Mouse (Mus musculus) embryonic facial prominence, embryonic 14.5 days (tissue): ENCODE measurements around the gene Ndfip2. TPM values are rescaled to one million over a fixed set of nuclear protein-coding genes. Genes with fewer than 3 reads are reported as not detected.
A peak's percentile ranks its signal among the peaks of the same experiment; 100 is the strongest.

Source experiments
- ATAC-seq: fragments of 200-750 bp; cut with Nextera tagmentation; 2 replicates; pipeline ENCODE4 v1.8.0; 2017; ENCODE audit warnings: low read depth, moderate number of reproducible peaks, moderate TSS enrichment
- DNase-seq: peaks from one replicate; pipeline ENCODE4 v3.0.0-alpha.2; 2015; ENCODE audit warnings: low spot score
- H3K27ac ChIP-seq: fragments of 300-500 bp; sonication (generic); replicated peaks from 2 replicates; pipeline ENCODE4 v1.5.1; 2014; ENCODE audit warnings: low read depth, mild to moderate bottlenecking, low read length, moderate library complexity
- H3K27me3 ChIP-seq: fragments of 300-500 bp; sonication (generic); replicated peaks from 2 replicates; pipeline ENCODE4 v1.6.1; 2014; ENCODE audit warnings: low read length; ENCODE audit not compliant: control insufficient read depth, insufficient read depth
- H3K36me3 ChIP-seq: fragments of 300-500 bp; sonication (generic); 2 replicates; pipeline ENCODE4 v1.6.1; 2014; ENCODE audit warnings: low read length, mixed read lengths; ENCODE audit not compliant: control insufficient read depth, insufficient read depth
- H3K4me1 ChIP-seq: fragments of 300-500 bp; sonication (generic); 2 replicates; pipeline ENCODE4 v1.6.1; 2014; ENCODE audit warnings: antibody characterized with exemption, low read length; ENCODE audit not compliant: control insufficient read depth, insufficient read depth
- H3K4me2 ChIP-seq: fragments of 300-500 bp; sonication (generic); 2 replicates; pipeline ENCODE4 v1.6.1; 2014; ENCODE audit warnings: low read depth, mild to moderate bottlenecking, low read length, moderate library complexity, mixed read lengths
- H3K4me3 ChIP-seq: fragments of 300-500 bp; sonication (generic); 2 replicates; pipeline ENCODE4 v1.5.1; 2014; ENCODE audit warnings: low read depth, mild to moderate bottlenecking, low read length
- H3K9ac ChIP-seq: fragments of 300-500 bp; sonication (generic); 2 replicates; pipeline ENCODE4 v1.6.1; 2014; ENCODE audit warnings: low read depth, mild to moderate bottlenecking, low read length, moderate library complexity, mixed read lengths
- H3K9me3 ChIP-seq: fragments of 300-500 bp; sonication (generic); 2 replicates; pipeline ENCODE4 v1.6.1; 2016; ENCODE audit warnings: low read length; ENCODE audit not compliant: control insufficient read depth
- WGBS: fragments of 180-500 bp; shearing (Covaris S2); extraction: QIAGEN DNeasy Blood & Tissue Kit; methylation state at CpG from one replicate; pipeline ENCODE4 v1.1.7; 2014; 5-methylcytosine and 5-hydroxymethylcytosine counted together
- polyA plus RNA-seq: library from polyadenylated mRNA; unstranded; fragments of >200 nt; fragmentation: Nextera tagmentation; extraction: Ambion mirVana; gene quantifications from 2 replicates; pipeline ENCODE4 v1.2.1, GENCODE M21; 2014

The Ndfip2 gene
- polyA plus RNA-seq, 1 experiment from 2014 or later, result 60.9 TPM

DNA sequence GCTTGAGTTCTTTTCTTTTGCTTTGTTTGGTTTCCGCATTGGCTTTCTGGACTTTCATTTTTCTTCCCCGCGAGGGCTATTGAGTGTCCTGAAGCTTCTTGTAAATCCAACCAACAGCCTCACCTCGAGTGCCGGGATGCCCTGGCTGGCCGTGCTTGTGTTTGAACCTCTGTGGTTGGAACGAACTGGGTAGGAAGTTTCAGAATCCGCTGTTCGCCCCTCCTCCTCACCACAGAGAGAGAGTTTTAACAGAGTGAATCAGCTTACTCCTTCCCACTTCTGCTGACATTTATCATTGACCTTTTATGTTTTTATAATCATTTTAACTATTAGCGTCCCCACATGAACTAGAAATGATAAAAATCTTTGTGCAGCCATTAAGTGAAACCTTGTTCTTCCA is 18.3 kb upstream of the Ndfip2 start:
- Histone ChIP-seq H3K27me3 (no peaks in the 10 kb centered on the region), H3K9ac (no peak overlapping the region), H3K27ac (no peak overlapping the region), H3K9me3 (no peaks in the 10 kb centered on the region), H3K4me3 (no peak overlapping the region), H3K4me2 (no peak overlapping the region), H3K4me1 (no peaks in the 10 kb centered on the region), H3K36me3 (no peaks in the 10 kb centered on the region)
- ATAC-seq (no peak), DNase-seq (no peak)
- WGBS, result 81% methylated on average over 10 of the region's 10 CpGs

DNA sequence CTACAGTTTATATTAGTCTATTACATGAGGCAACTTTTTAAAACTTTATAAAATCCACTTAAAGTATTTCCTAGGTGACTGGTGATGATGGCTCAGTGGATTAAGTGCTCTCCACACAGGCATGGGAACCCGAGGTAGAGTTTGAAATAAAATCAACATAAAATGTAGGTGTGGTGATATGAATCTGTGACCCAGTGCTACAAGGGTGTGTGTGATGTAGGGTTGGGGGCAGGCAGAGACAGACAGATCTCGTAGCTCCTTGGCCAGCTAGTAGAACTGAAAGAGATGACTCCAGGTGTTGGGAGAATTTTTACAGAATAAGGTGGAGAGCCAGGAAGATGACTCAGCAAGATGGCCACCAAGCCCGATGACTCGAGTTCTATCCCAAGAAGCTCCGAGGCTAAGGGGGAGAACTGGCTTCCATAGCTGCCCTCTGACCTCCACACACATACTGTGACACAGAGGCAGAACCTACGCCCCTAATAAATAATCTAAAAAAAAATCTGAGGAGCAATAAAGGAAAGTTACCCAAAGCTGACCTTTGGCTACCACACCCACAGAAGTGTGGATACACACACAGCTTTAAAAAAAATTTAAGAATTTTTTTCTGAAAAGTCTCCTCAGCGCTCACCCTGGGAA is 14.4 kb upstream of the Ndfip2 start:
- 83% methylated on average over 7 of the region's 7 CpGs for WGBS

DNA sequence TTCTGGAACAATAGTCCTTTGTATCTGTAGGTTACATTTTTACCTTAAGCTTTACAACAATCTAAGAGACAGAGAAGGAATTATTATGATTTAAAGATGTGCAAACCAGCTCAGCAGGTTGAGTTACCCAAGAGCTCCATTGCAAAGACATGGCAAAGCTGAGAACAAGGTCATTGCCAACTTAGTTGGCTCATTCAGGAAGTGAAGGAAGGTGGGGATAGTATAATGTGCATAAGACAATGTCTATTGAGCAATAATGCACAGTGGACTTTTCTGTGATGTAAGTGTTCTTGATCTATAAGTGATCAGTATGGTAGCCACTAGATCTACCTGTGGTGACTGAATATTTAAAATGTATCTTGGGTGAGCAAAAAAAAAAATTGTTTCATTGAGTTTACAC is 7.3 kb upstream of the Ndfip2 start:
- H3K9me3 ChIP-seq, result no peaks in the 10 kb centered on the region
- no peak overlapping the region for H3K9ac ChIP-seq
- DNase-seq (no peak), ATAC-seq (no peak)
- H3K27ac ChIP-seq, result no peak overlapping the region
- no peaks in the 10 kb centered on the region for H3K4me1 ChIP-seq
- no peaks in the 10 kb centered on the region for H3K27me3 ChIP-seq
- H3K36me3 ChIP-seq, result no peaks in the 10 kb centered on the region
- no peak overlapping the region for H3K4me3 ChIP-seq
- H3K4me2 ChIP-seq, result no peak overlapping the region

More for the DNA sequence above, 14.4 kb upstream of the Ndfip2 start:
- H3K9ac ChIP-seq, result no peak overlapping the region
- H3K27ac ChIP-seq, result no peak overlapping the region
- DNase-seq (no peak), ATAC-seq (no peak)
- H3K4me3 ChIP-seq, result no peak overlapping the region
- no peak overlapping the region for H3K4me2 ChIP-seq
- H3K36me3 ChIP-seq, result no peaks in the 10 kb centered on the region
- no peaks in the 10 kb centered on the region for H3K27me3 ChIP-seq
- no peaks in the 10 kb centered on the region for H3K9me3 ChIP-seq
- no peaks in the 10 kb centered on the region for H3K4me1 ChIP-seq

DNA sequence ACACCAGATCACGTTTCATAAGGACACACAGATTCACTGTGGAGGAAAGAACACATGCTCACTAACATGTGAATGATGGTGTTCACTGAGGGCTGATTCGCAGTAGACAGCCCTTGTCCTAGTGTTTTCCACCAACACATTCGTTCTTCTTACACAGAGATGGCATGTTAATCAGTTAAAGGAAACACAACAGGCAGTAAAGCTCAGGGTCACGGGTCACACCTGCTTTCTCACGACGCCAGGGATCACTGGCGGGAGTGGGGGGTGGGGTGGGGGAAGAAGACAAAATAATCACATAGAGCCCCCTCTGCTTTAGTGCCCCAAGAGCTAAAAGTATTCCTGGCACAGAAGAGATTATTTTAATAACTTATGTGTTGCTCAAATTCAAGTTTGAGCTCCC is 5.1 kb upstream of the Ndfip2 start:
- no peaks in the 10 kb centered on the region for H3K27me3 ChIP-seq
- 28% methylated on average over 7 of the region's 7 CpGs for WGBS
- H3K4me3 ChIP-seq, result no peak overlapping the region
- H3K4me2 ChIP-seq, result no peak overlapping the region
- H3K9me3 ChIP-seq, result no peaks in the 10 kb centered on the region
- DNase-seq (no peak), ATAC-seq (no peak)
- no peak overlapping the region for H3K9ac ChIP-seq
- H3K36me3 ChIP-seq, result no peaks in the 10 kb centered on the region
- no peak overlapping the region for H3K27ac ChIP-seq
- H3K4me1 ChIP-seq, result no peaks in the 10 kb centered on the region

DNA sequence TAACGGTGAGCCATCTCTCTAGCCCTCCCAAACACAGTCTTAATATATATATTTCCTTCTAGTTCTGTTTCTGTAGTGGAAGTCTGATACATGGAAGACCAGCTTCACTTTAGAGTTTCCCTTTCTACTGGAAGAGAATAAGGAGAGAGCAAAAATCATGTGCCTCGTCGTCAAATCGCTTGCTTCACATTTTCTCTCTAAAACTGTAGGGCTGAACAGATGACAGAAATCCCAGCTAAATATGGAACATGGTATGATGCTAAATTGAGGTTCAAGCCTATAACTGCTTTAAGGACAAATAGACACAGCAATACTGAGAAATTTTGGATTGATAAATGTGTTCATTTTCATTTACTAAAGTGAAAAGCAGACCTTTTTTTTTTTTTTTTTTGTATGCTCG is 4.0 kb upstream of the Ndfip2 start:
- Histone ChIP-seq H3K9me3 (no peaks in the 10 kb centered on the region), H3K27ac (no peak overlapping the region), H3K9ac (no peak overlapping the region), H3K4me1 (no peaks in the 10 kb centered on the region), H3K4me2 (no peak overlapping the region), H3K36me3 (no peaks in the 10 kb centered on the region), H3K4me3 (no peak overlapping the region), H3K27me3 (no peaks in the 10 kb centered on the region)
- no peak for ATAC-seq
- 85% methylated on average over 5 of the region's 5 CpGs for WGBS
- DNase-seq, result no peak

DNA sequence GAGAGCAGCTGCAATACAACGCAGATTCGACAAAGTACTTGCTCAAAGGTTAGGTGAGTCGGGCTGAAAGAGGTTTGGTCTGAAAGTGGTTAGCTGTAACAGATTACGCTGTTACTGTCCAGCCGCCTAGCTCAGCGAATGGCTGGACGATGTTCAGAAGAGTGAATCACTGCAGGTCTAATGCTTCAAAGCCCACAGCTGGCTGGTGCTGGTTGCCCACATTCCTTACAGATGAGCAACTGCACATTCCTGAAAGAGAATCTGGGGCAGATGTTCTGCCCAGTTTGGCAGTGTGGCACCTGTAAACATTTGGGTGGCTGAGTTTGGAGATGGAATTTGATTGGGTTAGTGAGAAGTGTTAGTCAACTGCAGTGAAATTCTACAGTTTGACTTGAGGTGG is 2.8 kb upstream of the Ndfip2 start:
- Histone ChIP-seq H3K4me2 (no peak overlapping the region), H3K4me1 (no peaks in the 10 kb centered on the region; the same call in 1 of the 2 replicates), H3K36me3 (no peaks in the 10 kb centered on the region), H3K27ac (no peak overlapping the region), H3K4me3 (no peak overlapping the region), H3K27me3 (no peaks in the 10 kb centered on the region), H3K9ac (no peak overlapping the region), H3K9me3 (no peaks in the 10 kb centered on the region)
- WGBS, result 70% methylated on average over 7 of the region's 7 CpGs
- DNase-seq, result no peak
- no peak for ATAC-seq

DNA sequence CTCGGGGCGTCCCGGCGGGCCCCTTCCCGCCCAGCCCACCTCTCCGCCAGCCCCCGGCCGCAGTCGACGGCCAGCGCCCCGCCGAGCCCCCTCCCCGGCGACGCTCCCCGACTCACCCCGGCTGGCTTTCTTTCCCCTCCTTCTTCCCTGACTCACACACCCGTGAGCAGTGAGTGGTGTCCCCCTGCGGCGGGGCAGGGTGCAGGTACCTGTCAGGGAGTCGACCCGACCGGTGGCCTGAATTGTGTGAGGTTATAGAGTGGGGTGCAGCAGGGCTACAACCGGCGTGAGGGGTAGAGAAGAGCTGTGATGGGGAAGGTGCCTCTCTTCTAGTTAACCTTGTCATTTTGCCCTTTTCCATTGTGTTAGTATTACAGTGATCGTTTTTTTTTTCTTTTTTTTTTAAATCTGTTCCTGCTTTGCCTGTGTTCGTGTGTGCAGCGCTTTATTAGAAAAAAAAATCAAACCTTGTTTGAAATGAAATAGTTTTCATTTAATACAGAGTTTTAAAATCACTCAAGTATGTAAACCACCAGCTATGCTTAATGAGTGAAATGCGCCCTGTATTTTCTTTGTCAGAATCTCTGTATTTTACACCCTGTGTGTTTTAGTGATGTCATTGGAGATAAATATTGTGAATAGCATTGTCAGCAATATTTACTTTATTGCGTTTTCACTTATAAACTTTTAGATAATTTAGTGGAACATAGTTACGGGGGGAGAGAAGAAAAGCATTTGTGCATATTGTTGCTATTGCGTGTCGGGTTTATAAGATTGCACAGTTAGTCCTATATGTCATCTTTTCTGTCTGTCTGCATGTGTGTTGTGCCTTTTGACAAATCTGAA is 885 bp downstream of the Ndfip2 start:
- Histone ChIP-seq H3K9me3 (no peaks in the 10 kb centered on the region), H3K4me3 (peak overlapping the region; percentile 86), H3K4me1 (no peaks in the 10 kb centered on the region; the same call in 1 of the 2 replicates), H3K9ac (peak overlapping the region; percentile 94), H3K27ac (peak overlapping the region; percentile 87), H3K4me2 (peak overlapping the region; percentile 67), H3K36me3 (no peaks in the 10 kb centered on the region), H3K27me3 (no peaks in the 10 kb centered on the region)
- DNase-seq (peak; percentile 44), ATAC-seq (peak; percentile 84)
- WGBS, result 16% methylated on average over 16 of the region's 34 CpGs

DNA sequence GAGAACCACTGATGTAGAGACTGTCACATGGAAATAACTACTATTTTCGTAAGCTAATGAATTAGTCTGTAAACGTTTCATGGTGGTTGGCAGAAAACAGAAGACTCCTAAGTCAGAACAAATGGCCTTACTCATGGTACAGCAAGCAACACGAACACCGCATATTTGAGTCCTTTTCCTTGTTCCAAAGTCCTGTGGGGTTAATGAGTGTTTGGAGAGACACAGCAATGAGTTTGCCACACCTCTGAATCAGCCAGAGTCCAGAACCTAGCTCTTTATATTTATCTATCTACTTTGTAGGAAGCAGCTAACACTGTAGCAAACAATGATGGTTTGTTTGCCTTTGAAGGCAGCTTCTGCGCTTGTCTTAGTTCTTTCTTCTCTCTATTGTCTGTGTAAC is 4.5 kb downstream of the Ndfip2 start:
- WGBS, result 63% methylated on average over 5 of the region's 5 CpGs
- H3K4me1 ChIP-seq, result no peaks in the 10 kb centered on the region; the same call in 1 of the 2 replicates
- DNase-seq, result no peak
- H3K36me3 ChIP-seq, result no peaks in the 10 kb centered on the region
- ATAC-seq, result no peak
- H3K27me3 ChIP-seq, result no peaks in the 10 kb centered on the region
- no peak overlapping the region for H3K9ac ChIP-seq
- H3K9me3 ChIP-seq, result no peaks in the 10 kb centered on the region
- no peak overlapping the region for H3K4me3 ChIP-seq
- H3K27ac ChIP-seq, result no peak overlapping the region
- H3K4me2 ChIP-seq, result no peak overlapping the region

DNA sequence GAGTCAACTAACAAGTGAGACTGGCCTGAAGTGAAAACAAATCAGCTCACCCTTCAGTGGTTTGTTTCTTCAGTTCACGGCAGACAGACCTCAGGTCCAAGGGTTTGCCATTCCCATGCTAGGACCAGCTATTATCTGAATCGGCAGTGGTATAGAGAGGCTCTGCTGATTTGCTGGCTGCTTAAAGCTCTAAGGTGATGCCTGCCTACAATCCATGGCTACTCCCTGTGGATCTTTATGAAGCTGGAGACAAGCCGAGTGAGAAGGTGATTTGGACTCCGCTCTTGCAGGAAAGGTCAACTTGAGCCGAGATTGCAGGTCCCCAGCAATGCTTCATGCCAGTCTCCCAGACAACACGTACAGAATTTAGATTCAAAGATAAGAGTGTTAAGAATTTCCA is 8.7 kb downstream of the Ndfip2 start:
- no peaks in the 10 kb centered on the region for H3K9me3 ChIP-seq
- no peak overlapping the region for H3K4me2 ChIP-seq
- H3K4me3 ChIP-seq, result no peak overlapping the region
- no peaks in the 10 kb centered on the region for H3K4me1 ChIP-seq
- H3K9ac ChIP-seq, result no peak overlapping the region
- H3K27me3 ChIP-seq, result no peaks in the 10 kb centered on the region
- DNase-seq (no peak), ATAC-seq (no peak)
- no peak overlapping the region for H3K27ac ChIP-seq
- WGBS, result 70% methylated on average over 6 of the region's 6 CpGs
- no peaks in the 10 kb centered on the region for H3K36me3 ChIP-seq
